Mouse (Mus musculus) thymus, postnatal 25 days (tissue): ENCODE measurements at regions not wholly inside any gene's neighbourhood (a gene's known extent, or its start where the extent isn't known, plus 50 kb on each side); places are given as distances from the start of the nearest gene placed in this dataset.

Experiments used
- DNase-seq: peaks from one replicate; pipeline ENCODE4 v3.0.0; 2022

DNA sequence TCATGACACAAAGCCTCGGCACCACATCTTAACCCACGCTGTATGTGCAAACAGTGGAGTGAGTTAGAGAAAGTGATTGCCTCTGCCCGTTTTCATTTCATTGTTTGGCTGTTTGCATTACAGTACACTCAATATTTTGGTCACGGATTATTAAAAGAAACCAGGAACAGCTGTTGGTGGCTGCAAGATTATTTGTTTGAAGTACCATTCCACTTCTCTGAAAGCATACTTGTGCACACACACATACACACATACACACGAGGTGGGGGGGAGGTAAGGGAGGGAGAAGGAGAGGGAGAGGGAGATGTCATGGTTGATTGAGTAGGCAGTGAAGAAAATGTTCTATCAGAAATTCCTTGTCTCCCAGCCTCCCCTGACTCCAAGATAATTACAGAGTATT lies 85.5 kb upstream of the Rnd3 start:
- DNase-seq = no peak

DNA sequence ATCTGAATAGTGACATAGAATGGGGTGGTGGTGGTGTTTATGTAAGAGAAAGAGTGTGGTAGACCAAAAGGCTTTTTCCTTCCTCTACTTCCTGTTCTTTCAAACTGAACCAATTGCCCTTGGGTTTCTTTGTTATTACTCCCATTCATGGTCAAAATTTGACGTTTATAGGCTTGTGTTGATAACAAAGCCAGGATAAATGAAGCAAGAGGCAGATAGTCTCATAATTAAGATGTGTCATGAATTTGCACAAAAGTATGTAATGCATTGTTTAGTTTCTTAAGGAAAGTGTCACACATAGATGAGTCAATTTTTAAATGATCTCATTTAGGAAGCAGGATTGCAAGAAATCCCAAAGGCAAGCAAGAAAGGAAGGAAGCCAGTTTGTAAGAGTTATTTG lies 73.9 kb upstream of the Rnd3 start:
- no peak for DNase-seq

DNA sequence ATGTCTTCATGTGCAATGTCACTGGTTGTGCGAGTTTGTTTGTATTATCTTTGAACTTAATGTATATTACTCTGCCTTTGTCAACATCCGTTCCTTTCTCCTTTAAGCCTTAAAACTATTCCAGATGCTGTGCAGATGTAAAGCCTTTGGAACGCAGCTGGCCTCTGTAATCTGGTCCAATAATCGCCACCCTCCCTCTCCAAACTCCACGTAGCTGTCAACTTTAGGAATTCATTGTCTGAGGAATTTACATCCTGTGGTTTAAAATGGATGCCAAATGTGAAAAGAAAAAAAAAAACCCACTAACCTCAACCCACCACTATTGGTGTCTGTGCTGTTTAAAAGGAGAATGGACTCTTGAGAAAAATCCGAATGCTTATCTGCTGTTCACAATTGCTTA lies 70.8 kb upstream of the Rnd3 start:
- DNase-seq = no peak

DNA sequence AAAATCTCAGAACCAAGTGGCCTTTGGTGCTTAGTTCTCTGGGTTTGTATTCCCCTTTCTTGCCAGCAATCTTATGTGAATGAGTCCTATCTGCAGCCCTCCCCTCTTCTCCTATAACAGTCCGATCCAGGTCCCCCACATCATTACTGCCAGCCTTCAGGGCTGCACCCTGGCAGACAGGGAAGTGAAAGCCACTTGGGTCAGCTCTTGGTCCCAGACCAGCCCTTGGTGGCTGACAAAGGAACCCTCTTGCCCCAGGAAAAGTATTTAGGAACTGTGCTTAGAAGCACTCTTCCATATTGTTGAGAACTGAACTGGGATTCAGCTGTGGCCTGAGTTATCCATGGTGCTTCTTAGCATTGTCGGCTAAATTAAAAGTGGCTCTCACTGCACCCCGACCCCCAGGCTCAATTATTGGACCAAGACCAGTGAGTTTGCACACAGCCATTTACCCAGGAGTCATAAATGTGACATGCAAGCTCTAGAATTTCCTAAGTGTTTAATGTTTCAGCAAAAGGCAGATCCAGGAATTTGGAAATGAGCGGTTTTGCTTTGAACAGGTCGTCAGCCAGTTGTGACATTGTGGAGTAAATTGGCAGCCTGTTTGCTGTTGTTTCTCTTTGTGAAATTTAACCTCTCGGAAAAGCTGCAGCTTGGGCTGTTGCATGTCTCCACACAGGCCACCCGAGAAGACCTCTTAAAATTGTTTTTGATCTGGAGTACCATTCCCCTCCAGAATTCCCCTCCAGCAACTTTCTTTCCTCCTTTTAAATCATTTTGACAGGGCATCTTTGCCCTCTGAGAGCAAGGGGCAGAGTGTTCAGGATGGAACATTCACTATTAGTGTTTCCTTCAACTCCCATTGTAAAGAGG lies 58.5 kb upstream of the Rnd3 start:
- DNase-seq = no peak

DNA sequence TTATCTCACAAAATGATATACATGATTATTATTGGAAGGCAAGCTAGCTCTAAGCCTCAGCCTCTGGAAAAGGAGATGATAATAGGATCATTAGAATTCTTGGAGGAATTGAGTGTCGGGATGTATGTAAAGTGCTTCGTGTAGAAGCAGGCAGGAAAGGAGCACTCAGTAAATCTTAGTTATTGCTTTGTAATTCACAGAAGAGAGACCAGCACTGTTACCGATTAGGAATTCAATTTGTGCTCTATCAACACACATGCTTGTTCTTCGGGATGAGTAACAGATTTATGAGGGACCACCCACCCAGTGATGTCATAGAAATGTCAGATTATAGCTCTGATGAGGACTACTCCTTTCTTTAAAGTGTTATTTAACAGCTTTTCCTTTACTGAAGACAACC lies 57.4 kb upstream of the Rnd3 start:
- DNase-seq = no peak
